Mouse (Mus musculus) lung, adult 10 weeks (tissue): Measurements from ENCODE around the gene Gm5751. TPM values are rescaled to one million over a fixed set of nuclear protein-coding genes. Genes with fewer than 3 reads are reported as not detected.

Source experiments
- polyA plus RNA-seq: library from polyadenylated mRNA; stranded (reverse); fragments of 350-450 nt; fragmentation: Illumina TruSeq; extraction: RNeasy Lipid Tissue Mini Kit (QIAGEN cat#74804); gene quantifications from one replicate; pipeline ENCODE4 v1.2.3, GENCODE M21; 2014; ENCODE audit warnings: low read depth, low replicate concordance; ENCODE audit not compliant: insufficient read depth

The Gm5751 gene
- polyA plus RNA-seq, result not detected

GRCm38 (mm10) chrX:8873953-8874352, at the start of gene Gm5751:
Gene Gm5751 (plus strand): TSS chrX:8874253.

DNA sequence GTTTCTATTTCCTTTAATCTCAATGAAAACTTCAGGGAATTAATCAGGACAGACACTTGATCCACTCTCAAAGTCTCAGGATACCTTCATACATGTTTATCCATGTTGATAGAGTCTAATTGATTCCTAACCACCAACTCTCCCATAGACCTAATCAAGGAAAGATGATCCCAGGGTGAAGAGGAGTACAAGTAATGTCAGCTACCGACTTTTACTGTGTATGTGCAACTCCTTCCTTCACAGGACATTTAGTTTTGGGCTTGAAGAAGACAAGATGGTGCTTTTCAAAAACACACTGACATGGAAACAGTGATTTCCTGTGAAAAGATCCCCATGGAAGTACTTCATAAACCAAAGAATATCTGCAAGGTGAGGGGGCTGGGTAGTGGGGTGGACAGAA, 30.4 kb upstream of the Gm5751 start, which contains the start of gene Gm6592:
TSS of gene Gm6592 (plus strand) at position 301 of the 400 bp plus-strand sequence.

GRCm38 (mm10) chrX:8892343-8893155, 18.5 kb downstream of the Gm5751 start, which contains the start of gene B630019K06Rik:
Gene B630019K06Rik (plus strand): TSS chrX:8892382.

Other genes with a start within 250 kb of the Gm5751 start
- gene Ssxb8, start 183.4 kb upstream of the Gm5751 start, polyA plus RNA-seq, result not detected
- gene Ssx9, start 125.8 kb upstream of the Gm5751 start, polyA plus RNA-seq, result not detected
- gene Ssxb5, start 70.6 kb upstream of the Gm5751 start, polyA plus RNA-seq, result not detected
- not detected for gene Gm6592, start 30.3 kb upstream of the Gm5751 start, polyA plus RNA-seq
- 1.3 TPM for gene B630019K06Rik, start 18.1 kb downstream of the Gm5751 start, polyA plus RNA-seq
- gene Fthl17b, start 88.7 kb downstream of the Gm5751 start, polyA plus RNA-seq, result not detected
- not detected for gene Fthl17c, start 102.3 kb downstream of the Gm5751 start, polyA plus RNA-seq
- not detected for gene Fthl17d, start 112.5 kb downstream of the Gm5751 start, polyA plus RNA-seq
- not detected for gene Fthl17e, start 159.2 kb downstream of the Gm5751 start, polyA plus RNA-seq
- gene Fthl17f, start 188.8 kb downstream of the Gm5751 start, polyA plus RNA-seq, result not detected
- not detected for gene 4930402K13Rik, start 230.3 kb downstream of the Gm5751 start, polyA plus RNA-seq